Mouse (Mus musculus) CH12.LX (cell line): ENCODE results near the gene Rptor. TPM values are rescaled to one million over a fixed set of nuclear protein-coding genes. Genes with fewer than 3 reads are reported as not detected.

ENCODE experiments used
- DNase-seq: peaks from one replicate; pipeline ENCODE4 v3.0.0-alpha.2; 2013; ENCODE audit errors: extremely low read depth
- H3K27ac ChIP-seq: 2 replicates; pipeline ENCODE4 v1.5.1; 2012; ENCODE audit warnings: low read depth, mild to moderate bottlenecking, control low read depth, moderate library complexity; ENCODE audit not compliant: insufficient read depth
- H3K27me3 ChIP-seq: replicated peaks from 2 replicates; pipeline ENCODE3; 2012; ENCODE audit warnings: inconsistent platforms
- H3K36me3 ChIP-seq, 2 experiments: replicated peaks in 1 of 2; 2 replicates each; pipeline versions ENCODE3 to v1.6.1; 2012; ENCODE audit warnings: inconsistent platforms in 1 of 2, low read length in 1 of 2, mild to moderate bottlenecking in 1 of 2, mixed read lengths in 1 of 2, moderate library complexity in 1 of 2; ENCODE audit not compliant: control insufficient read depth in 1 of 2, insufficient read depth in 1 of 2
- H3K4me1 ChIP-seq, 2 experiments: 2 replicates each; pipeline ENCODE4 v1.6.1; 2012; ENCODE audit warnings: inconsistent platforms in 1 of 2, moderate library complexity in 1 of 2; ENCODE audit not compliant: insufficient read depth in 2 of 2, control insufficient read depth in 1 of 2
- H3K4me2 ChIP-seq: 2 replicates; pipeline ENCODE4 v1.6.1; 2012; ENCODE audit warnings: low read depth, mild to moderate bottlenecking, control low read depth; ENCODE audit not compliant: poor library complexity, insufficient read depth, severe bottlenecking
- H3K4me3 ChIP-seq, 3 experiments: fragments of 150-350 bp in 1 of 3; sonication (generic) in 1 of 3; replicated peaks in 1 of 3; 2 replicates each; pipeline versions ENCODE3 to v1.5.1; 2011 to 2012; ENCODE audit warnings: low read depth in 2 of 3, low read length in 2 of 3, mild to moderate bottlenecking in 2 of 3, moderate library complexity in 2 of 3, control low read depth in 1 of 3, improper control_type of control experiment in 1 of 3, inconsistent platforms in 1 of 3, mixed read lengths in 1 of 3; ENCODE audit not compliant: poor library complexity in 1 of 3
- H3K79me2 ChIP-seq: replicated peaks from 2 replicates; pipeline ENCODE4 v1.6.1; 2012; ENCODE audit warnings: mild to moderate bottlenecking, moderate library complexity; ENCODE audit not compliant: control insufficient read depth, poor library complexity, insufficient read depth, severe bottlenecking; ENCODE audit errors: extremely low read depth
- H3K9ac ChIP-seq: 2 replicates; pipeline ENCODE4 v1.6.1; 2012; ENCODE audit warnings: low read depth, mild to moderate bottlenecking, control low read depth, moderate library complexity; ENCODE audit not compliant: insufficient read depth
- H3K9me3 ChIP-seq: replicated peaks from 2 replicates; pipeline ENCODE3; 2012; ENCODE audit warnings: low read length, inconsistent platforms, mixed read lengths
- CHD2 ChIP-seq: IDR thresholded peaks from 2 replicates; pipeline ENCODE4 v1.6.1; 2011; ENCODE audit warnings: low read length, improper control_type of control experiment
- E2F4 ChIP-seq: IDR thresholded peaks from 2 replicates; pipeline ENCODE4 v1.6.1; 2011; ENCODE audit warnings: low read depth, low read length, improper control_type of control experiment; ENCODE audit not compliant: insufficient replicate concordance
- HCFC1 ChIP-seq: IDR thresholded peaks from 2 replicates; pipeline ENCODE4 v1.6.1; 2012; ENCODE audit warnings: low read depth, mild to moderate bottlenecking, inconsistent platforms, low read length, improper control_type of control experiment
- IRF4 ChIP-seq: IDR thresholded peaks from 2 replicates; pipeline ENCODE4 v1.6.1; 2014; ENCODE audit warnings: low read depth, mild to moderate bottlenecking, inconsistent platforms, low read length, improper control_type of control experiment
- KAT2A ChIP-seq: IDR thresholded peaks from 2 replicates; pipeline ENCODE4 v1.6.1; 2012; ENCODE audit warnings: low read length, improper control_type of control experiment, inconsistent platforms; ENCODE audit not compliant: insufficient replicate concordance
- MAFK ChIP-seq: IDR thresholded peaks from 2 replicates; pipeline ENCODE4 v1.6.1; 2011; ENCODE audit warnings: low read length, improper control_type of control experiment; ENCODE audit not compliant: insufficient replicate concordance
- MAZ ChIP-seq: IDR thresholded peaks from 2 replicates; pipeline ENCODE4 v1.6.1; 2012; ENCODE audit warnings: low read depth, mild to moderate bottlenecking, inconsistent platforms, low read length, improper control_type of control experiment, moderate library complexity
- MXI1 ChIP-seq: IDR thresholded peaks from 2 replicates; pipeline ENCODE4 v1.6.1; 2011; ENCODE audit warnings: mild to moderate bottlenecking, low read depth, low read length, improper control_type of control experiment
- NELFE ChIP-seq: IDR thresholded peaks from 2 replicates; pipeline ENCODE4 v1.6.1; 2011; ENCODE audit warnings: low read depth, low read length, improper control_type of control experiment
- NRF1 ChIP-seq: IDR thresholded peaks from 2 replicates; pipeline ENCODE4 v1.6.1; 2014; ENCODE audit warnings: low read depth, mild to moderate bottlenecking, inconsistent platforms, low read length, improper control_type of control experiment, moderate library complexity
- POLR2AphosphoS2 ChIP-seq: IDR thresholded peaks from 2 replicates; pipeline ENCODE4 v1.6.1; 2011; ENCODE audit warnings: low read depth, low read length, improper control_type of control experiment
- RCOR1 ChIP-seq: conservative IDR thresholded peaks from 2 replicates; pipeline ENCODE4 v1.6.1; 2012; ENCODE audit warnings: low read depth, mild to moderate bottlenecking, inconsistent platforms, low read length, improper control_type of control experiment
- SMC3 ChIP-seq: IDR thresholded peaks from 2 replicates; pipeline ENCODE4 v1.6.1; 2011; ENCODE audit warnings: low read depth, low read length, improper control_type of control experiment
- USF2 ChIP-seq: conservative IDR thresholded peaks from 2 replicates; pipeline ENCODE4 v1.6.1; 2011; ENCODE audit warnings: low read depth, low read length, improper control_type of control experiment
- ZMIZ1 ChIP-seq: IDR thresholded peaks from 2 replicates; pipeline ENCODE4 v1.6.1; 2012; ENCODE audit warnings: low read depth, mild to moderate bottlenecking, inconsistent platforms, low read length, improper control_type of control experiment
- ZNF384 ChIP-seq: IDR thresholded peaks from 2 replicates; pipeline ENCODE4 v1.6.1; 2012; ENCODE audit warnings: low read depth, low read length, improper control_type of control experiment, inconsistent platforms
- dilution Hi-C: fragments of 300-500 bp; cut with MboI; formaldehyde crosslinking; loops from 2 replicates; pipeline ENCODE4 v1.14.3; 2020; ENCODE audit warnings: low sequenced_read_pairs; ENCODE audit not compliant: extremely low pct_unique_long_range_greater_than_20kb, extremely low pct_ligation_motif_present
- in situ Hi-C: fragments of 300-500 bp; cut with MboI; formaldehyde crosslinking; loops from 3 replicates; pipeline ENCODE4 v1.14.3; 2019; ENCODE audit warnings: low sequenced_read_pairs, low pct_ligation_motif_present, low pct_unique_long_range_greater_than_20kb, mixed read lengths
- polyA plus RNA-seq: library from polyadenylated mRNA; unstranded; fragments of >175 nt; gene quantifications from 2 replicates; pipeline ENCODE4 v1.2.1, GENCODE M21; 2012; ENCODE audit warnings: low read depth; ENCODE audit not compliant: insufficient read length
- total RNA-seq, 2 experiments: library from RNA; depleted of rRNA; stranded (reverse); fragments of 300-350 nt in 1 of 2; fragments of >200 nt in 1 of 2; gene quantifications; 2 replicates each; pipeline ENCODE4 v1.2.3; 2012 to 2014

Gene Rptor
- total and polyA plus RNA-seq, 3 experiments = 10.3 to 33.1 (median 26.7) TPM

- H3K9me3 ChIP-seq = no peaks in the 10 kb centered on the region
- peak overlapping the region; percentile 85 for H3K4me2 ChIP-seq
- H3K4me1 ChIP-seq = peaks cover 8 to 38% of the 10 kb centered on the region in 2 experiments
- no peak for DNase-seq
- TF ChIP-seq NRF1 (no peak), POLR2AphosphoS2 (no peak), SMC3 (no peak)
- H3K36me3 ChIP-seq = no peaks in the 10 kb centered on the region
- peak overlapping the region; percentile 43 to 57 (median 48) for H3K4me3 ChIP-seq
- peaks cover 44% of the 10 kb centered on the region for H3K27me3 ChIP-seq
- H3K27ac ChIP-seq = no peak overlapping the region
- dilution Hi-C loops = no loop called here
- in situ Hi-C loops = no loop called here
- H3K79me2 ChIP-seq = no peaks in the 10 kb centered on the region
- peak overlapping the region; percentile 41 for H3K9ac ChIP-seq
Measured at GRCm38 (mm10) chr11:119943428-119943988, 340.8 kb downstream of the Rptor start.

GRCm38 (mm10) chr11:119945343-119945742, 342.6 kb downstream of the Rptor start:
- H3K27me3 ChIP-seq = peaks cover 32% of the 10 kb centered on the region
- no peak for DNase-seq
- H3K79me2 ChIP-seq = no peaks in the 10 kb centered on the region
- H3K27ac ChIP-seq = no peak overlapping the region
- H3K9ac ChIP-seq = no peak overlapping the region
- peaks cover 8 to 47% of the 10 kb centered on the region in 2 experiments for H3K4me1 ChIP-seq
- in situ Hi-C loops = loop anchor here (5.0 kb wide), 1 partner anchor 42 kb away; no protein-coding TSS in a partner anchor
- dilution Hi-C loops = no loop called here
- H3K9me3 ChIP-seq = no peaks in the 10 kb centered on the region
- no peak for TF ChIP-seq NELFE
- TF ChIP-seq CHD2 = no peak
- TF ChIP-seq SMC3 = no peak
- TF ChIP-seq USF2 = no peak
- TF ChIP-seq RCOR1 = no peak
- TF ChIP-seq HCFC1 = no peak
- no peak for TF ChIP-seq MAZ
- no peak for TF ChIP-seq ZNF384
- TF ChIP-seq E2F4 = no peak
- TF ChIP-seq KAT2A = no peak
- no peak for TF ChIP-seq MAFK
- H3K36me3 ChIP-seq = no peaks in the 10 kb centered on the region
- no peak overlapping the region for H3K4me3 ChIP-seq
- no peak overlapping the region for H3K4me2 ChIP-seq

GRCm38 (mm10) chr11:119947426-119947825, 344.7 kb downstream of the Rptor start:
- H3K36me3 ChIP-seq = no peaks in the 10 kb centered on the region
- H3K4me2 ChIP-seq = no peak overlapping the region
- H3K9me3 ChIP-seq = no peaks in the 10 kb centered on the region
- no peak for DNase-seq
- H3K4me3 ChIP-seq = no peak overlapping the region
- H3K27ac ChIP-seq = no peak overlapping the region
- H3K27me3 ChIP-seq = peaks cover 11% of the 10 kb centered on the region
- no peak overlapping the region for H3K9ac ChIP-seq
- dilution Hi-C loops (no loop called here), in situ Hi-C loops (loop anchor here (5.0 kb wide), 1 partner anchor 40 kb away; no protein-coding TSS in a partner anchor)
- H3K79me2 ChIP-seq = no peaks in the 10 kb centered on the region
- TF ChIP-seq MXI1 = no peak
- TF ChIP-seq ZMIZ1 = no peak
- no peak for TF ChIP-seq POLR2AphosphoS2
- no peak for TF ChIP-seq IRF4
- peaks cover 16 to 59% of the 10 kb centered on the region in 2 experiments for H3K4me1 ChIP-seq
